Mouse (Mus musculus): ENCODE results near the gene Pik3r5. TPM values are rescaled to one million over a fixed set of nuclear protein-coding genes. Genes with fewer than 3 reads are reported as not detected.

Pik3r5 gene
- total RNA-seq (2014; fragmentation: Nextera tagmentation) (not detected in 2 replicates), total RNA-seq (2017) (0.49 TPM in 1 of 2 replicates, not detected in the other), polyA plus RNA-seq (2012) (0.02 TPM in 1 of 2 replicates, not detected in the other)

- Histone ChIP-seq H3K36me3 (replicated peaks) (no peaks in the 10 kb centered on the region), H3K9me3 (replicated peaks) (no peaks in the 10 kb centered on the region), H3K4me3 (ENCODE audit: low read depth, low read length) (no peak within 1 kb of the TSS), H3K27me3 (ENCODE audit: insufficient read depth, low read length) (no peaks in the 10 kb centered on the region; the same call in none of the 2 replicates), H3K4me1 (ENCODE audit: insufficient read depth, low read depth, low read length) (no peaks in the 10 kb centered on the region)
- no peak for TF ChIP-seq CTCF (IDR thresholded peaks at IDR 0.05; ENCODE audit: low read depth, low read length)
- no peak for TF ChIP-seq GATA2 (IDR thresholded peaks at IDR 0.05; ENCODE audit: borderline replicate concordance, low read depth, low read length)
- no peak for TF ChIP-seq GATA1 (IDR thresholded peaks at IDR 0.05; ENCODE audit: borderline replicate concordance, low read length)
- TF ChIP-seq TAL1 (conservative IDR thresholded peaks at IDR 0.05; ENCODE audit: low read depth, low read length): no peak
- no peak for TF ChIP-seq POLR2AphosphoS5 (IDR thresholded peaks at IDR 0.05; ENCODE audit: insufficient replicate concordance, low read depth, low read length)
- no peak for ATAC-seq (ENCODE audit: extremely low read depth, insufficient number of reproducible peaks, low FRiP score, poor library complexity, severe bottlenecking)
- peak; percentile 22 for DNase-seq (ENCODE audit: low spot score)
Observed at GRCm38 (mm10) chr11:68431699-68432360, at the start of gene Pik3r5. Gene Pik3r5, plus strand, starts transcription at chr11:68432121.

DNA sequence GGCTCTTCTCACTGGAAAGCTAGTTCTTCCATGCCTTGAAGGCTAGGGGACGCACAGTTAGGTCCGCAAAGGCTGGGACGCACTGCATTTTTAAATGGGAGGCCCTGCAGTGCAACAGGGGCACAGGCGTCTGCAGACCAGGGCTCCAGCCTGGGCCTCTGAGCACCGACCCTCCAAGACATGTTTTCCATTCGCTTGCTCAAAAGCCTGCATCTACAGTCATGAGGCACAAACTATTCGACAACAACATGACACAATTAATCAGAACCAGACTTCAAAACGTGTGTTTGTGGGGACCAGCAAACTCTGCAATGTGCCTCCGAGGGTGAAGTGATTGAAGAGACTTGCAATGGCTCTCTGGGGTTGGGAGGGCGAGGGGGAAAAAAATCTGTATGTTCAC, 48.4 kb upstream of the Pik3r5 start:
- TF ChIP-seq CTCF (IDR thresholded peaks at IDR 0.05; ENCODE audit: low read depth, low read length) (no peak), TAL1 (conservative IDR thresholded peaks at IDR 0.05; ENCODE audit: low read depth, low read length) (no peak), GATA1 (IDR thresholded peaks at IDR 0.05; ENCODE audit: borderline replicate concordance, low read length) (no peak), GATA2 (IDR thresholded peaks at IDR 0.05; ENCODE audit: borderline replicate concordance, low read depth, low read length) (no peak), POLR2AphosphoS5 (IDR thresholded peaks at IDR 0.05; ENCODE audit: insufficient replicate concordance, low read depth, low read length) (no peak)
- DNase-seq (ENCODE audit: low spot score) (no peak), ATAC-seq (ENCODE audit: extremely low read depth, insufficient number of reproducible peaks, low FRiP score, poor library complexity, severe bottlenecking) (no peak)
- Histone ChIP-seq H3K27me3 (ENCODE audit: insufficient read depth, low read length) (no peaks in the 10 kb centered on the region), H3K4me3 (ENCODE audit: low read depth, low read length) (no peak overlapping the region), H3K4me1 (ENCODE audit: insufficient read depth, low read depth, low read length) (no peaks in the 10 kb centered on the region), H3K9me3 (replicated peaks) (peaks cover 28% of the 10 kb centered on the region), H3K36me3 (replicated peaks) (no peaks in the 10 kb centered on the region)

DNA sequence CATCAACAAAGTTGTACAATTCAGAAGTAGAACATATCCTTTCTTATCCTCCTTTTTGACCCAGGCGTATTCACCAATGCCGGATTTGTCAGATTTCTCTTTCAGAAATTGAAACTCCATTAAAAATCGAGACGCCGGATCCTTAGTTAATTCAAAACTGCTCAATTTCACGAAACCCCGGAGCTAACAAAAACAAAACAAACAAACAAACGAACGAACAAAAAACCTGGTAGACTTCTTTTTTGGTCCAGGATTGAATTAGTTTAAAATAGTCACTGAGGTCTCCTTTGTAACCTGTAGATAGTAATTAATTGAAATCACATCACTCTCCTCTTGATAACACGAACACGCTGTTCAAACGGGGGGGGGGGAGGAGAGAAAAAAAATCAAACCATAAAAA, 47.8 kb upstream of the Pik3r5 start:
- no peak for TF ChIP-seq GATA1 (IDR thresholded peaks at IDR 0.05; ENCODE audit: borderline replicate concordance, low read length)
- no peak for TF ChIP-seq TAL1 (conservative IDR thresholded peaks at IDR 0.05; ENCODE audit: low read depth, low read length)
- TF ChIP-seq GATA2 (IDR thresholded peaks at IDR 0.05; ENCODE audit: borderline replicate concordance, low read depth, low read length): no peak
- no peak for TF ChIP-seq CTCF (IDR thresholded peaks at IDR 0.05; ENCODE audit: low read depth, low read length)
- no peak for TF ChIP-seq POLR2AphosphoS5 (IDR thresholded peaks at IDR 0.05; ENCODE audit: insufficient replicate concordance, low read depth, low read length)
- no peaks in the 10 kb centered on the region for H3K27me3 ChIP-seq (ENCODE audit: insufficient read depth, low read length)
- ATAC-seq (ENCODE audit: extremely low read depth, insufficient number of reproducible peaks, low FRiP score, poor library complexity, severe bottlenecking): no peak

GRCm38 (mm10) chr11:68384592-68385020, 47.3 kb upstream of the Pik3r5 start:
- DNase-seq (ENCODE audit: low spot score) (no peak), ATAC-seq (ENCODE audit: extremely low read depth, insufficient number of reproducible peaks, low FRiP score, poor library complexity, severe bottlenecking) (no peak)
- no peak overlapping the region for H3K4me3 ChIP-seq (ENCODE audit: low read depth, low read length)
- H3K36me3 ChIP-seq (replicated peaks): no peaks in the 10 kb centered on the region
- H3K4me1 ChIP-seq (ENCODE audit: insufficient read depth, low read depth, low read length): no peaks in the 10 kb centered on the region
- TF ChIP-seq TAL1 (conservative IDR thresholded peaks at IDR 0.05; ENCODE audit: low read depth, low read length): no peak
- TF ChIP-seq CTCF (IDR thresholded peaks at IDR 0.05; ENCODE audit: low read depth, low read length): no peak
- TF ChIP-seq POLR2AphosphoS5 (IDR thresholded peaks at IDR 0.05; ENCODE audit: insufficient replicate concordance, low read depth, low read length): no peak
- no peak for TF ChIP-seq GATA1 (IDR thresholded peaks at IDR 0.05; ENCODE audit: borderline replicate concordance, low read length)
- TF ChIP-seq GATA2 (IDR thresholded peaks at IDR 0.05; ENCODE audit: borderline replicate concordance, low read depth, low read length): no peak
- no peaks in the 10 kb centered on the region for H3K27me3 ChIP-seq (ENCODE audit: insufficient read depth, low read length)
- peaks cover 28% of the 10 kb centered on the region for H3K9me3 ChIP-seq (replicated peaks)

More for the DNA sequence above, 47.8 kb upstream of the Pik3r5 start:
- Histone ChIP-seq H3K9me3 (replicated peaks) (peaks cover 28% of the 10 kb centered on the region), H3K36me3 (replicated peaks) (no peaks in the 10 kb centered on the region), H3K4me3 (ENCODE audit: low read depth, low read length) (no peak overlapping the region), H3K4me1 (ENCODE audit: insufficient read depth, low read depth, low read length) (no peaks in the 10 kb centered on the region)
- no peak for DNase-seq (ENCODE audit: low spot score)

GRCm38 (mm10) chr11:68385021-68385821, 46.7 kb upstream of the Pik3r5 start:
- Histone ChIP-seq H3K9me3 (replicated peaks) (peaks cover 28% of the 10 kb centered on the region), H3K27me3 (ENCODE audit: insufficient read depth, low read length) (no peaks in the 10 kb centered on the region), H3K36me3 (replicated peaks) (no peaks in the 10 kb centered on the region), H3K4me3 (ENCODE audit: low read depth, low read length) (peak overlapping the region; percentile 9; the same call in 1 of the 2 replicates), H3K4me1 (ENCODE audit: insufficient read depth, low read depth, low read length) (no peaks in the 10 kb centered on the region)
- DNase-seq (ENCODE audit: low spot score): no peak
- no peak for ATAC-seq (ENCODE audit: extremely low read depth, insufficient number of reproducible peaks, low FRiP score, poor library complexity, severe bottlenecking)
- TF ChIP-seq CTCF (IDR thresholded peaks at IDR 0.05; ENCODE audit: low read depth, low read length) (no peak), TAL1 (conservative IDR thresholded peaks at IDR 0.05; ENCODE audit: low read depth, low read length) (no peak), GATA1 (IDR thresholded peaks at IDR 0.05; ENCODE audit: borderline replicate concordance, low read length) (no peak), POLR2AphosphoS5 (IDR thresholded peaks at IDR 0.05; ENCODE audit: insufficient replicate concordance, low read depth, low read length) (no peak), GATA2 (IDR thresholded peaks at IDR 0.05; ENCODE audit: borderline replicate concordance, low read depth, low read length) (no peak)

Data from G1E (cell line).